Mouse (Mus musculus) heart, adult 2 months (tissue): ENCODE data around the gene Stard3nl.

ENCODE experiments used
- CTCF ChIP-seq: fragments of 200-600 bp; IDR thresholded peaks from 2 replicates; pipeline ENCODE4 v1.8.1; 2022; ENCODE audit warnings: antibody characterized with exemption, mild to moderate bottlenecking, moderate library complexity
- EP300 ChIP-seq: fragments of 200-500 bp; IDR thresholded peaks from 2 replicates; pipeline ENCODE4 v1.6.1; 2011; ENCODE audit warnings: low read depth, low read length, control low read depth; ENCODE audit not compliant: insufficient read depth
- POLR2A ChIP-seq: fragments of 200-500 bp; IDR thresholded peaks from 2 replicates; pipeline ENCODE4 v1.6.1; 2011; ENCODE audit warnings: mild to moderate bottlenecking, low read depth, low read length, control low read depth; ENCODE audit not compliant: insufficient read depth

- no peak for TF ChIP-seq CTCF
- no peak for TF ChIP-seq EP300
- TF ChIP-seq POLR2A, result no peak
Observed at GRCm38 (mm10) chr13:19394171-19394570, 1.4 kb downstream of the Stard3nl start.
